Mouse (Mus musculus) liver, adult 2 months (tissue): Measurements from ENCODE around the gene Ppp1r21.

ENCODE experiments used
- CTCF ChIP-seq: fragments of 200-500 bp; IDR thresholded peaks from 2 replicates; pipeline ENCODE4 v1.5.1; 2011; ENCODE audit warnings: low read depth, low read length, control low read depth
- POLR2A ChIP-seq: fragments of 200-500 bp; IDR thresholded peaks from 2 replicates; pipeline ENCODE4 v1.6.1; 2011; ENCODE audit warnings: low read length, control low read depth; ENCODE audit not compliant: insufficient read depth; ENCODE audit errors: extremely low read depth

GRCm38 (mm10) chr17:88494772-88495132 is 35.2 kb upstream of the Ppp1r21 start:
- no peak for TF ChIP-seq CTCF
- TF ChIP-seq POLR2A = no peak
